Mouse (Mus musculus) C2C12 (cell line): ENCODE results near the gene Ino80b.

Experiments used
- CTCF ChIP-seq: IDR thresholded peaks from one replicate; pipeline ENCODE4 v1.5.1; 2011; ENCODE audit not compliant: control insufficient read depth, insufficient read depth, insufficient read length
- MYOG ChIP-seq: IDR thresholded peaks from one replicate; pipeline ENCODE4 v1.6.1; 2011; ENCODE audit not compliant: control insufficient read depth, insufficient read length; ENCODE audit errors: extremely low read depth
- USF1 ChIP-seq: IDR thresholded peaks from one replicate; pipeline ENCODE4 v1.6.1; 2011; ENCODE audit warnings: low read depth, mild to moderate bottlenecking, control low read depth, moderate library complexity

- TF ChIP-seq USF1 (no peak), CTCF (no peak), MYOG (no peak)
These were observed 27.8 kb upstream of the Ino80b start for GRCm38 (mm10) chr6:83153038-83153437.
